Mouse (Mus musculus): Measurements from ENCODE around the gene Cwc25.
"Not testable (repeated sequence)": the region's sequence is repeated elsewhere in the genome, so short reads cannot be mapped to it uniquely, and the experiment has no call there.

The Cwc25 gene

GRCm38 (mm10) chr11:97775808-97776496 is 9.6 kb upstream of the Cwc25 start, which contains the start of gene 1700001P01Rik:
TSS of gene 1700001P01Rik (minus strand) at chr11:97775918.
- no peak for DNase-seq (ENCODE audit: low spot score)

GRCm38 (mm10) chr11:97775186-97775585 is 8.8 kb upstream of the Cwc25 start:
- no peak for DNase-seq (ENCODE audit: low spot score)

DNA sequence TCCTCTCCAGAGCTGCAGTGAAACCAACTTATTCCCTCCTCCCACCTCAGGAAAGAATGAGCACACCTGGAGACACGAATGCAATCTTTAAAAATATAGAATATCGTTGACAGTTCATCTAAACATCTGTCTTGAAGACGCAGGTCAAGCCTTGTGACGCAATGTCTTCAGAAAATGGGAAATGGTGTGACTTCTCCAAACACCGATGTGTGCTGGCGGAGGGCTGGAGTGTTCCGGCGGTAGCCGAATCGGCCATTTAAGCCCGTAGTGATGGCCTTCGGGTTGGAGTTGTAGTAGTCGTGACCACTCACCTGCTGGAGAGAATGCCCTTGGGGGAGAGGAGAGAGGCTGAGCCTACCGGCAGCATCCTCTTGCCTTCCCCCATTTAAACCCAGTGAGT is 5.1 kb upstream of the Cwc25 start:
- DNase-seq (ENCODE audit: low spot score) = no peak

GRCm38 (mm10) chr11:97769704-97770103 is 3.3 kb upstream of the Cwc25 start:
- no peak for DNase-seq (ENCODE audit: low spot score)

DNA sequence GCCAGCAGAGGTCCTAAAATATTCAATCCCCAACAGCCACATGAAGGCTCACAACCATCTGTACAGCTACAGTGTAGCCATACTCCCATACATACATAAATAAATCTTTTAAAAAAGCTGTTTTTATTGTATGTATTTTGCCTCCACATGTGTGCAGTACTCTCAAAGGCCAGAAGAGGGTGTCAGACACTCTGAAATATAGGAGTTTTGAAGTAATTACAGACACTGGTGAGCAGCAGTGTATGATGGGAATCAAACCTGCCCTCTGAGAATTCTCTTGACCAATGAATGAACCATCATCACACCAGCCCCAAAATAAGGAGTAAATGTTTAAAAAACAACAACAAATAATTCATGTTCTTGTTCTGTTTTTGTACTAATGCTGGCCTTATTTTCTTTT is 4.7 kb downstream of the Cwc25 start:
- no peak for DNase-seq (ENCODE audit: low spot score)

DNA sequence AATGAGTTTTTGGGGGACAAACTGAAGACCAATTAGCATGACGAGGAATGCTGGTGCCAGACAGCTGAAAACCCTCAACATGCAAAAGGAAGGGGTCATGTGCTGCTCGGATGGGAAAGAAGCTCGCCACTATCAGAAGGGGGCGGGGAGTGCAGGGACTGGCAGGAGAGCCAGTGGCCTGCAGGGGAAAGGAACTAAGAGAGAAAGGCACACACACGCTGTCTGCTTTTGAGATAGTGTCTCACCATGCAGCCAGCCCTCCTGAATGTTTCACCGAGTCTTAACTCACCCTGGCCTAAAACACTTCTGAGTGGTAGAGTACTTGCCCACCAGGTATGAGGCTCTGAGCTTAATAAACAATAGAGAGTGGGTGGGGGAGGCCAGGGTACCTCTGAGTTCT is 7.4 kb downstream of the Cwc25 start:
- DNase-seq (ENCODE audit: low spot score) = no peak

DNA sequence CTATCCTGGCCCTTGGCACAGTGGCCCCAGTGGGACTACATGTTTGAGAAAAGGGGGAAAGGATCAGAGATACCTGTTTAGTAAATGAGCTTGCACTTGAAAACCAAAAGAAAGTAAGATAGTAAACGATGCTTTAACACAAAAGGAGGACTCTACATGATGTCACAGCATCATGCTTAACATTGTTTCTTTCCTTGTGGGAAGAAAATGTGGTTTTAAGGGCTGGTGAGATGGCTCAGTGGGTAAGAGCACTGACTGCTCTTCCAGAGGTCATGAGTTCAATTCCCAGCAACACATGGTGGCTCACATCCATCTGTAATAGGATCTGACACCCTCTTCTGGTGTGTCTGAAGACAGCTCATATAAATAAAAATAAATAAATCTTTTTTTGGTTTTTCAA is 8.2 kb downstream of the Cwc25 start:
- DNase-seq (ENCODE audit: low spot score) = no peak

DNA sequence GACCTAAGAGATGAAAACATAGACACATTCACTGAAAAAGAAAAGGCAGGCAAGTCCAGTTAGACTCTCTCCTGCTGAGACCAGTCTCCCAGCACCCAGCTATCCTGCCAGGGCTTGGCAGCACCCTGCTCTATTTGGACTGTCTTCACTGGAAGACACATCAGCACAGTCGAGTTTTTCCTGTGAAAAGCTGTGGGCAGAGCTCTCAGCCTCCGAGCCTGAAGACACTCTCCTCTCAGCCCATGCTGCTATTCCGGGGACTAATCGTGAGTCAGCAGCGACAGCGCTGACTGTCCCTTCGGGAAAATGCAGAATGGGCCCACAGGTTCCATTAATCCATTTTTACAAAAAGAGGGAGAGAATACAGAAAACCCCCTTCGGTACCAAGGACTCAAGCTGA is 13.1 kb downstream of the Cwc25 start:
- no peak for DNase-seq (ENCODE audit: low spot score)

GRCm38 (mm10) chr11:97748496-97748895 is 17.9 kb downstream of the Cwc25 start:
- DNase-seq (ENCODE audit: low spot score) = no peak

DNA sequence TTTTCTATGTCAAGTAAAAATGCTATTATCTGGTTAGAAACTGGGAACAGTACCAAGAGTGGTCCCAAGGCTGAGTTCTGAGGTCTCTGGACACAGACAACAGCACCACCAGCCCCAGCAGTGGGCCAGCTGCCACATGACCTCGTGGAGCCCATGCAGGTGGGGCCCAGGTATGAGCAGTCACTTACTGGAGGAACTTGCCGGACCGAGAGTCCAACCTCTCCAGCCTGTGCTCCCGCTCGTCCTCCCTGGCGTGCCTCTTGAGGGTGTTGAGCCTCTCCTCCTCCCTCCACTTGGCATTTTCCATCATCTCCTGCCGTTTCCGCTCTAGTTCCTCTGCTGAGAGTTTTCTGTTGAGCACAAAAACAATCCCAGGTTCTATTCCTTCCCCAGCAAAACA is 18.6 kb downstream of the Cwc25 start:
- DNase-seq (ENCODE audit: low spot score) = no peak

DNA sequence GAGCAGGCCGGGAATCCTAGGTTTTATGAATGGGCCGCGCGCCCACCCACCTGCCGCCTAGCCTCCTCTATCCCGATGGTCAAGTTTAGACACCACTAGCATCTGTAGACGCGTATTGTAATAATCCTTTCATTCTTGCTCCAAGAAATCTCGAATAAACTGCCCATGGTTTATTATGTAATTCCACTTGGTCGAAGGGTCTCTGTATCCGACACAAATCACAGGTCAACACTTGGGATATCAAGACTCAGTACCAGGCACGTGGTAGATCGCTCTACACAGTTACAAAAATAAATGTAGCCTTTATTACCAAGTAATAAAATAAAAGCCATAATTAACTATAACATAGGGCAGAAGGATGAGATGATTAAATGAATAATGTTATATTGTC is 21.0 kb downstream of the Cwc25 start:
- DNase-seq (ENCODE audit: low spot score) = no peak

DNA sequence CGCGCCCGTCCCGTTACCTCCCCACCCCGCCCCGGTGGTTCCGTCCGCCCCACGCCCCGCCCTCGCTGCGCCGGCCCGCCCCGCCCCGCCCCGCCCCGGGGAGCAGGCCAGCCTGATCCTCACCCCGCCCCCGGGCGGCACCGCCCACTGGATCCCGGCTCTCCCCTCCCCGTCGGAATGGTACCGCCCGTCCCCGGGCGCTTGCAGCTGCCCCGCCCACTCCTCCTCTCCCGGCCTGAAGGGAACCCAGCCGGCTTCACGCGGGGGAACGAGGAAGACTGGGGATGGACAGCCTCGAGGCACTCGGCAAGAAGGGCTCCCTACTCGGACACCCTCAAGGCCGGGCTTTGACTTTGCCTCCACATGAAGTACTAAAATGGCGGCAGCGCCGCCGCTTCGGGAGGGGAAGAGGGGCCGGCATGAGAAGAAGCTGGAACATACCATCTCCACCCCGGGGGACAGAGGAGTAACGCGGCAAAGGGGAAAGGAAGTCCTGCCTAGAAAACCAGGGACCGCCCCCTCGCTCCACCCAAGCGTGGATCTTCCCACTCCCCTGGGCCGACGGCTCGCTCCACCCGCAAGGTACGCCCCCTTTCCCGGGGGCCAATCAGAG is 21.5 kb downstream of the Cwc25 start:
- peak; percentile 98 for DNase-seq (ENCODE audit: low spot score)

GRCm38 (mm10) chr11:97744063-97744717 is 22.2 kb downstream of the Cwc25 start, which contains the start of gene Pip4k2b:
TSS of gene Pip4k2b (minus strand) at chr11:97744704.
- peak; percentile 45 for DNase-seq (ENCODE audit: low spot score)

DNA sequence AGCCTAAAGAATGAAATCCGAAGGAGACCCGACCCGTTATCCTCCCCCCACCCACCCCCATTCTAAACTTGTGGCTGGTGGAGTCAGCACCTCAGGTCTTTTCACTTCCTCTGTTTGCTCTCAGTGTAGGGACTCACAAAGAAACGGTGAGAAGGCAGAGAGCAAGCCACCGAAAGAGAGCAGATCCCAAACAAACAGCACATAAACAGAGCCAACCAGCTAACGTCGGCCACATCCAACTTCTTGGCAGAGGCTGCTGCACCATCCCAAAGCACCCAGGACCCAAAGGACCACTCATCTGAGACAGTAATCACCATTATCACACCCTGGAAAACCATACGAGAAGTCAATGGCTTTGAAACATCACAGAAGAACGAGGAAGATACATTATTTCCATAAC is 22.9 kb downstream of the Cwc25 start:
- DNase-seq (ENCODE audit: low spot score) = no peak

DNA sequence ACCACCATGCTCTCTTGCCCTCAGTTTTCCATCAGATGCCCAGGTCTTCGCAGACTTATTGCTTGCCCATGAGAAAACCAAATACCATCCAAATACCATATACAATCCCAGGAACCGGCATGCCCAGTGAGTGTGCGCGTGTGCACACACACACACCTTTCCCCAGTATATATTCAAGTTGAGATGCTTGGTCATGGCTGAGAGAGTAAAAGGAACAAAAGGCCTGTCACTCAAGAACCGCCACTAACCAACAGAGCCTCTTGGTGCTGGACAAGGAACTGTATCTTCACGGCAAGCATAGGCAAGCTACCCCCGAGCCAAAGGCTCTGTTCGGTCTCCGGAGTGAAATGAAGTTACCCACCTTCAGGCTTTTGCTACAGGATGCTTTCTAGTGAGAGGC is 23.8 kb downstream of the Cwc25 start:
- no peak for DNase-seq (ENCODE audit: low spot score)

GRCm38 (mm10) chr11:97742157-97742556 is 24.2 kb downstream of the Cwc25 start:
- DNase-seq (ENCODE audit: low spot score) = no peak

DNA sequence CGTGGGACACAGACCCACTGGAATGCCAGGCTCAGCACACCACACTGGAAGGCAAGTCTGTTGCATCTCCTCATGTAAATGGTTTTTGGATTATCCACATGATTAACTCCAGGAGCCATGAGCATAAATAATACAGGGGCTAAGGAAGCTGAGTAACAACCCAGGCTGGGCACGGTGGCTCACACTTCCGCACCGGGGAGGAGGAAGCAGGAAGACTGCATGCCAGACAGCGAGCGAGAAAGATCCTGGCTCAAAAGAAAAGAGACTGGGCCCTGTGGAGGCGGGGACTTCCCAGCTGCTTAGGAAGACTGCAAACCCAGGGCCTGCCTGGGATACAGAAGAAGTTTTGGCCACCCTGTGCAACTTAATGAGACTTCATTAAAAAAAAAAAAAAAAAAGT is 26.2 kb downstream of the Cwc25 start:
- no peak for DNase-seq (ENCODE audit: low spot score)

- no peak for DNase-seq (ENCODE audit: low spot score)
Measured at GRCm38 (mm10) chr11:97739155-97739554, 27.2 kb downstream of the Cwc25 start.

GRCm38 (mm10) chr11:97738703-97739102 is 27.7 kb downstream of the Cwc25 start:
- DNase-seq (ENCODE audit: low spot score) = no peak

GRCm38 (mm10) chr11:97737600-97737999 is 28.8 kb downstream of the Cwc25 start:
- DNase-seq (ENCODE audit: low spot score) = no peak

DNA sequence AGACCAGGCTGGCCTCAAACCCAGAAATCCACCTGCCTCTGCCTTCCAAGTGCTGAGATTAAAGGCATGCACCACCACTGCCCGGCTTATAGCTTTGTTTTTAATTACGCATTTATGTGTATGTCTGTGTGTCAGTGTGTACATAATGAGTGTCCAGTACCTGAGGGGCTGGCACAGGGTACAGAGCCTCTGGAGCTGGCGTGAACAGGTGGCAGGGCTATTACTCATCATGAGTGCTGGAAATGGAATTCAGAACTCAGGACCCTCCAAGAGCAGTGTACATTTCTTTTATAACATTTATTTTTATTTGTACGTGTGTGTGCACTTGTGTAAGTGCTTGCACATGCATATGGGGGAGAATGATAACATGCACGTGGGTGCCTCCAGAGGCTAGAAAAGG is 29.7 kb downstream of the Cwc25 start:
- DNase-seq (ENCODE audit: low spot score) = no peak

DNA sequence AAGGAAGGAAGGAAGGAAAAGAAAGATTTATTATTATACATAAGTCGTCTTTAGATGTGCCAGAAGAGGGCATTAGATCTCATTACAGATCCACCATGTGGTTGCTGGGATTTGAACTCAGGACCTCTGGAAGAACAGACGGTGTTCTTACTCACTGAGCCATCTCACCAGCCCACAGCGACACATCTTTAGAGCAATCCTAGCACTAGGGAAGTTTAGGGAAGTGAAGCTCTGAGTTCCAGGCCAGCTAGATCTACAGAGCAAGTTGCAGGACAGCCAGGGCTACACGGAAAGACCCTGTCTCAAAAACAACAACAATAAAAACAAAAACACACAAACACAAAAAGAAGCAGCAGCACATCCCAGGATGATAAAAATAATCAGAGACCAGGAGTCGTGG is 31.5 kb downstream of the Cwc25 start:
- DNase-seq (ENCODE audit: low spot score) = not testable (repeated sequence)

- no peak for DNase-seq (ENCODE audit: low spot score)
Measured at GRCm38 (mm10) chr11:97733689-97734088, 32.7 kb downstream of the Cwc25 start.
